Mouse (Mus musculus): ENCODE measurements around the gene Elovl2.

- peak in 2 of 3 experiments; percentile 39 to 61; a peak in 5 of 6 replicates for TF ChIP-seq CTCF (IDR thresholded peaks at IDR 0.05 in 2 of 3, conservative IDR thresholded peaks at IDR 0.05 in 1 of 3; ENCODE audit: control insufficient read depth in 1 of 3, insufficient read depth in 1 of 3, low read depth in 2 of 3, low read length in 3 of 3, poor library complexity in 1 of 3, severe bottlenecking in 1 of 3)
- TF ChIP-seq CHD2 (IDR thresholded peaks at IDR 0.05; ENCODE audit: low read length), result no peak
- TF ChIP-seq CHD1 (IDR thresholded peaks at IDR 0.05; ENCODE audit: low read depth, low read length), result no peak
- no peak for TF ChIP-seq MEF2A (IDR thresholded peaks at IDR 0.05; ENCODE audit: extremely low read depth, insufficient replicate concordance, low read depth, low read length, poor library complexity, severe bottlenecking)
Measured at GRCm38 (mm10) chr13:41249538-41250317, 29.5 kb upstream of the Elovl2 start, which contains the start of gene Smim13.
